Mouse (Mus musculus): Measurements from ENCODE around the gene Hsf5.

DNA sequence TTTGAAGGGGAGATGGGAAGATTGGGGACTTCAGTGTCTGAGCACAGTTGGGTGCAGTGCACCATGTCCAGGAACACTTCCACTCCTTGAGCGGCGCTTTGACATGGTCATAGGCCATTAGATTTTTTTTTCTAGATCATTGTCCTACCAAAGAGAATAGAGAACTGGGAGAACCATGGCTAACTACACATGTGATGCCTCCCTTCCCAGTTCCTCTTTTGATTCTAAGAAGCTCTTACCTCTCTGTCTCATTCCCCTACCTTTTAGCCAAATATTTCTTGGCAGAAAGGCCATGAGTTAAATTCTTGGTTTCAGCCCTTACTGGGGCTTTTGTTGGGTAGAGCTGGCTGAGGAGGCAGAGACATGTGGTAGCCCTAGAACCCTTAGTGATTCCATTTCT lies 13.4 kb upstream of the Hsf5 start:
- TF ChIP-seq POLR2A (IDR thresholded peaks at IDR 0.05; ENCODE audit: extremely low read depth, insufficient read depth, low read length) (no peak), CTCF (IDR thresholded peaks at IDR 0.05; ENCODE audit: low read depth, low read length) (no peak)

All from liver, adult 2 months (tissue).